Mouse (Mus musculus) spleen, adult 10 weeks (tissue): ENCODE data around the gene D5Ertd577e. TPM values are rescaled to one million over a fixed set of nuclear protein-coding genes. Genes with fewer than 3 reads are reported as not detected.

Experiments used
- polyA plus RNA-seq: library from polyadenylated mRNA; stranded (reverse); fragments of 350-450 nt; fragmentation: Illumina TruSeq; extraction: RNeasy Lipid Tissue Mini Kit (QIAGEN cat#74804); gene quantifications from one replicate; pipeline ENCODE4 v1.2.3, GENCODE M21; 2015; ENCODE audit warnings: low replicate concordance; ENCODE audit not compliant: insufficient read depth

The D5Ertd577e gene
- polyA plus RNA-seq, result not detected

GRCm38 (mm10) chr5:95456506-95456905, at the start of gene D5Ertd577e:
D5Ertd577e (plus strand) TSS chr5:95456806.

GRCm38 (mm10) chr5:95510458-95510857, 53.9 kb downstream of the D5Ertd577e start, which contains the start of gene Gm3286:
Gm3286 (plus strand) TSS chr5:95510758.

Other genes starting within 250 kb of the D5Ertd577e start
- gene Gm10424, start 184.0 kb upstream of the D5Ertd577e start, polyA plus RNA-seq, result not detected
- not detected for gene Gm3259, start 150.9 kb upstream of the D5Ertd577e start, polyA plus RNA-seq
- not detected for gene Gm3286, start 54.0 kb downstream of the D5Ertd577e start, polyA plus RNA-seq
- gene Gm7971, start 138.1 kb downstream of the D5Ertd577e start, polyA plus RNA-seq, result not detected